Mouse (Mus musculus): ENCODE data around the gene Irf9.

DNA sequence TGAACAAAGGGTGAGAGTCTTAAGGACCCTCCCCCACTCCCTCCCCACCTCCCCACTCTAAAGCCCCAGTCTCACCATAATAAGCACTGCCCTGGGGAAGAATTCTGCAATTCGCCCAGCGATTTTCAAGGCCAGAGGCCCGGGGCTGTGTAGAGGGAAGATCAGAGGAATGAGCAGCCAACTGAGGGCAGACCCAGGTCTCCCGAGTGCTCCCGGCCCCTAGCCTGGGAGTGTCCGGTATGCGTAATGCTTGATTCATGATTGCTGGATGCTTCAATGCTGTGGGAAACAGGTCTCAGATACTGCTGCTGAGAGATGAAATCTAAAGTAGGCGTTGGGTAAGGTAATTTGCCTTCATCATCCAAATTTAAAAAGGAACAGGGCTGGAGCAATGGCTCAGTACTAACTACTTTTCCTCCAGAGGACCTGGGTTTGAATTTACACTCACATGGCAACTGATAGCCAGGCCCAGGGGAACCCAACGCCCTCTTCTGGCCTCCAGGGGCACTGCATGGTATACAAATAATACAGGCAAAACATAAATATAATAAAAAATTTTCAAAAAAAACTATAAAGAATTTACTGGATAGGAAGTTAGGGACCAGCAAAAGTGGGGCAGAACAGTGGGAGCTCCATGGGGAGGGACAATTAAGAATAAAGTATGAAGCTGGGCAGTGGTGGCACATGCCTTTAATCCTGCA, 21.2 kb upstream of the Irf9 start:
- TF ChIP-seq CTCF (IDR thresholded peaks at IDR 0.05; ENCODE audit: borderline replicate concordance, insufficient read depth, low read length) = no peak
- TF ChIP-seq POLR2A (IDR thresholded peaks at IDR 0.05; ENCODE audit: low read depth, low read length) = peak; percentile 31; the same call in 1 of the 2 replicates
